Mouse (Mus musculus) CH12.LX (cell line): ENCODE data around the gene Tmeff1. TPM values are rescaled to one million over a fixed set of nuclear protein-coding genes. Genes with fewer than 3 reads are reported as not detected.

Source experiments
- DNase-seq: peaks from one replicate; pipeline ENCODE4 v3.0.0-alpha.2; 2013; ENCODE audit errors: extremely low read depth
- H3K27ac ChIP-seq: 2 replicates; pipeline ENCODE4 v1.5.1; 2012; ENCODE audit warnings: low read depth, mild to moderate bottlenecking, control low read depth, moderate library complexity; ENCODE audit not compliant: insufficient read depth
- H3K27me3 ChIP-seq: replicated peaks from 2 replicates; pipeline ENCODE3; 2012; ENCODE audit warnings: inconsistent platforms
- H3K36me3 ChIP-seq, 2 experiments: replicated peaks in 1 of 2; 2 replicates each; pipeline versions ENCODE3 to v1.6.1; 2012; ENCODE audit warnings: inconsistent platforms in 1 of 2, low read length in 1 of 2, mild to moderate bottlenecking in 1 of 2, mixed read lengths in 1 of 2, moderate library complexity in 1 of 2; ENCODE audit not compliant: control insufficient read depth in 1 of 2, insufficient read depth in 1 of 2
- H3K4me1 ChIP-seq, 2 experiments: 2 replicates each; pipeline ENCODE4 v1.6.1; 2012; ENCODE audit warnings: inconsistent platforms in 1 of 2, moderate library complexity in 1 of 2; ENCODE audit not compliant: insufficient read depth in 2 of 2, control insufficient read depth in 1 of 2
- H3K4me2 ChIP-seq: 2 replicates; pipeline ENCODE4 v1.6.1; 2012; ENCODE audit warnings: low read depth, mild to moderate bottlenecking, control low read depth; ENCODE audit not compliant: poor library complexity, insufficient read depth, severe bottlenecking
- H3K4me3 ChIP-seq, 3 experiments: fragments of 150-350 bp in 1 of 3; sonication (generic) in 1 of 3; replicated peaks in 1 of 3; 2 replicates each; pipeline versions ENCODE3 to v1.5.1; 2011 to 2012; ENCODE audit warnings: low read depth in 2 of 3, low read length in 2 of 3, mild to moderate bottlenecking in 2 of 3, moderate library complexity in 2 of 3, control low read depth in 1 of 3, improper control_type of control experiment in 1 of 3, inconsistent platforms in 1 of 3, mixed read lengths in 1 of 3; ENCODE audit not compliant: poor library complexity in 1 of 3
- H3K79me2 ChIP-seq: replicated peaks from 2 replicates; pipeline ENCODE4 v1.6.1; 2012; ENCODE audit warnings: mild to moderate bottlenecking, moderate library complexity; ENCODE audit not compliant: control insufficient read depth, poor library complexity, insufficient read depth, severe bottlenecking; ENCODE audit errors: extremely low read depth
- H3K9ac ChIP-seq: 2 replicates; pipeline ENCODE4 v1.6.1; 2012; ENCODE audit warnings: low read depth, mild to moderate bottlenecking, control low read depth, moderate library complexity; ENCODE audit not compliant: insufficient read depth
- H3K9me3 ChIP-seq: replicated peaks from 2 replicates; pipeline ENCODE3; 2012; ENCODE audit warnings: low read length, inconsistent platforms, mixed read lengths
- BHLHE40 ChIP-seq: IDR thresholded peaks from 2 replicates; pipeline ENCODE4 v1.6.1; 2011; ENCODE audit warnings: mild to moderate bottlenecking, low read depth, low read length, improper control_type of control experiment
- CHD1 ChIP-seq: IDR thresholded peaks from 2 replicates; pipeline ENCODE4 v1.6.1; 2012; ENCODE audit warnings: low read depth, low read length, improper control_type of control experiment, inconsistent platforms
- CHD2 ChIP-seq: IDR thresholded peaks from 2 replicates; pipeline ENCODE4 v1.6.1; 2011; ENCODE audit warnings: low read length, improper control_type of control experiment
- E2F4 ChIP-seq: IDR thresholded peaks from 2 replicates; pipeline ENCODE4 v1.6.1; 2011; ENCODE audit warnings: low read depth, low read length, improper control_type of control experiment; ENCODE audit not compliant: insufficient replicate concordance
- EP300 ChIP-seq: IDR thresholded peaks from 2 replicates; pipeline ENCODE4 v1.6.1; 2011; ENCODE audit warnings: low read length, improper control_type of control experiment
- GABPA ChIP-seq: IDR thresholded peaks from 2 replicates; pipeline ENCODE4 v1.6.1; 2012; ENCODE audit warnings: low read depth, low read length, improper control_type of control experiment, inconsistent platforms; ENCODE audit not compliant: insufficient replicate concordance
- HCFC1 ChIP-seq: IDR thresholded peaks from 2 replicates; pipeline ENCODE4 v1.6.1; 2012; ENCODE audit warnings: low read depth, mild to moderate bottlenecking, inconsistent platforms, low read length, improper control_type of control experiment
- IRF4 ChIP-seq: IDR thresholded peaks from 2 replicates; pipeline ENCODE4 v1.6.1; 2014; ENCODE audit warnings: low read depth, mild to moderate bottlenecking, inconsistent platforms, low read length, improper control_type of control experiment
- JUN ChIP-seq: IDR thresholded peaks from 2 replicates; pipeline ENCODE4 v1.6.1; 2011; ENCODE audit warnings: low read depth, mild to moderate bottlenecking, low read length, improper control_type of control experiment, moderate library complexity; ENCODE audit not compliant: insufficient read depth
- MAFK ChIP-seq: IDR thresholded peaks from 2 replicates; pipeline ENCODE4 v1.6.1; 2011; ENCODE audit warnings: low read length, improper control_type of control experiment; ENCODE audit not compliant: insufficient replicate concordance
- MAZ ChIP-seq: IDR thresholded peaks from 2 replicates; pipeline ENCODE4 v1.6.1; 2012; ENCODE audit warnings: low read depth, mild to moderate bottlenecking, inconsistent platforms, low read length, improper control_type of control experiment, moderate library complexity
- MYC ChIP-seq: IDR thresholded peaks from 2 replicates; pipeline ENCODE4 v1.6.1; 2011; ENCODE audit warnings: low read depth, mild to moderate bottlenecking, improper control_type of control experiment, low read length
- NELFE ChIP-seq: IDR thresholded peaks from 2 replicates; pipeline ENCODE4 v1.6.1; 2011; ENCODE audit warnings: low read depth, low read length, improper control_type of control experiment
- POLR2A ChIP-seq: IDR thresholded peaks from 2 replicates; pipeline ENCODE4 v1.6.1; 2011; ENCODE audit warnings: low read depth, mild to moderate bottlenecking, improper control_type of control experiment, low read length
- POLR2AphosphoS2 ChIP-seq: IDR thresholded peaks from 2 replicates; pipeline ENCODE4 v1.6.1; 2011; ENCODE audit warnings: low read depth, low read length, improper control_type of control experiment
- RAD21 ChIP-seq: IDR thresholded peaks from 2 replicates; pipeline ENCODE4 v1.6.1; 2011; ENCODE audit warnings: low read depth, mild to moderate bottlenecking, low read length, improper control_type of control experiment, moderate library complexity
- RCOR1 ChIP-seq: conservative IDR thresholded peaks from 2 replicates; pipeline ENCODE4 v1.6.1; 2012; ENCODE audit warnings: low read depth, mild to moderate bottlenecking, inconsistent platforms, low read length, improper control_type of control experiment
- TCF12 ChIP-seq: IDR thresholded peaks from 2 replicates; pipeline ENCODE4 v1.6.1; 2014; ENCODE audit warnings: low read depth, mild to moderate bottlenecking, inconsistent platforms, low read length, improper control_type of control experiment
- UBTF ChIP-seq: IDR thresholded peaks from 2 replicates; pipeline ENCODE4 v1.6.1; 2012; ENCODE audit warnings: low read depth, mild to moderate bottlenecking, inconsistent platforms, low read length, improper control_type of control experiment, moderate library complexity
- USF1 ChIP-seq: IDR thresholded peaks from 2 replicates; pipeline ENCODE4 v1.6.1; 2014; ENCODE audit warnings: low read depth, mild to moderate bottlenecking, inconsistent platforms, low read length, improper control_type of control experiment
- USF2 ChIP-seq: conservative IDR thresholded peaks from 2 replicates; pipeline ENCODE4 v1.6.1; 2011; ENCODE audit warnings: low read depth, low read length, improper control_type of control experiment
- ZC3H11A ChIP-seq: IDR thresholded peaks from 2 replicates; pipeline ENCODE4 v1.6.1; 2012; ENCODE audit warnings: low read depth, mild to moderate bottlenecking, inconsistent platforms, low read length, improper control_type of control experiment
- ZNF384 ChIP-seq: IDR thresholded peaks from 2 replicates; pipeline ENCODE4 v1.6.1; 2012; ENCODE audit warnings: low read depth, low read length, improper control_type of control experiment, inconsistent platforms
- dilution Hi-C: fragments of 300-500 bp; cut with MboI; formaldehyde crosslinking; loops from 2 replicates; pipeline ENCODE4 v1.14.3; 2020; ENCODE audit warnings: low sequenced_read_pairs; ENCODE audit not compliant: extremely low pct_unique_long_range_greater_than_20kb, extremely low pct_ligation_motif_present
- in situ Hi-C: fragments of 300-500 bp; cut with MboI; formaldehyde crosslinking; loops from 3 replicates; pipeline ENCODE4 v1.14.3; 2019; ENCODE audit warnings: low sequenced_read_pairs, low pct_ligation_motif_present, low pct_unique_long_range_greater_than_20kb, mixed read lengths
- polyA plus RNA-seq: library from polyadenylated mRNA; unstranded; fragments of >175 nt; gene quantifications from 2 replicates; pipeline ENCODE4 v1.2.1, GENCODE M21; 2012; ENCODE audit warnings: low read depth; ENCODE audit not compliant: insufficient read length
- total RNA-seq, 2 experiments: library from RNA; depleted of rRNA; stranded (reverse); fragments of 300-350 nt in 1 of 2; fragments of >200 nt in 1 of 2; gene quantifications; 2 replicates each; pipeline ENCODE4 v1.2.3; 2012 to 2014

The Tmeff1 gene
- total and polyA plus RNA-seq, 3 experiments, result 23.3 to 32.4 (median 29.6) TPM

DNA sequence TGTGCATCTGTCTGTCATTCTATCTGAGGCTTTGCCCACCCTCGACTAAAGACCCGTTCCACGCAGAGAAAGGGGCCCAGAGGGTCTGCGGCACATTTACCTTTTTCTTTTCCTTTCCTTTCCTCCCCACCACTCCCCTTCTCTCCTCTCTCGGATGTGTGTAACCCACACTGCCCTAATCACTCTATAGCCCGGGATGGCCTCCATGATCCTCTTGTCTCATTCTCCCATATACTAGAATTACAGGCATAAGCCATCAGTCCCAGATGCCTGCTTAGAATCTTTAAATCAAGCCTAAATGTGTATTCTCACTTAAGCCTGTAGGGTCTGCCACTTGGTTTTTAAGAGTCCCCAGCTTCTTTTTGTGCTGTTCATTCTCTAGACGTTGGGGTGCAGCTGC, 8.6 kb upstream of the Tmeff1 start:
- Histone ChIP-seq H3K4me3 (no peak overlapping the region), H3K4me1 (peaks cover 0 to 10% of the 10 kb centered on the region in 2 experiments; a peak in 2 of 4 replicates), H3K27ac (no peak overlapping the region), H3K36me3 (no peaks in the 10 kb centered on the region), H3K4me2 (no peak overlapping the region), H3K79me2 (no peaks in the 10 kb centered on the region), H3K9ac (no peak overlapping the region), H3K9me3 (no peaks in the 10 kb centered on the region), H3K27me3 (no peaks in the 10 kb centered on the region)
- no peak for DNase-seq
- TF ChIP-seq NELFE (no peak), ZC3H11A (no peak), POLR2A (no peak), BHLHE40 (no peak), CHD2 (no peak), POLR2AphosphoS2 (no peak), E2F4 (no peak), RCOR1 (no peak), IRF4 (no peak), USF2 (no peak), HCFC1 (no peak), CHD1 (no peak), UBTF (no peak), MAFK (no peak), USF1 (no peak), MYC (no peak)
- dilution Hi-C loops, result no loop called here
- in situ Hi-C loops, result no loop called here

GRCm38 (mm10) chr4:48577831-48578230, 7.1 kb upstream of the Tmeff1 start:
- Histone ChIP-seq H3K9me3 (no peaks in the 10 kb centered on the region), H3K4me1 (peaks cover 1 to 10% of the 10 kb centered on the region in 2 experiments), H3K9ac (no peak overlapping the region), H3K36me3 (no peaks in the 10 kb centered on the region), H3K79me2 (no peaks in the 10 kb centered on the region), H3K4me3 (no peak overlapping the region), H3K27ac (no peak overlapping the region), H3K4me2 (no peak overlapping the region), H3K27me3 (no peaks in the 10 kb centered on the region)
- no peak for DNase-seq
- in situ Hi-C loops (no loop called here), dilution Hi-C loops (no loop called here)
- TF ChIP-seq GABPA, result no peak
- TF ChIP-seq TCF12, result no peak
- no peak for TF ChIP-seq MAZ
- no peak for TF ChIP-seq EP300
- no peak for TF ChIP-seq ZNF384
- no peak for TF ChIP-seq JUN
- TF ChIP-seq CHD2, result no peak
- no peak for TF ChIP-seq MYC
- TF ChIP-seq RAD21, result no peak
- no peak for TF ChIP-seq HCFC1
